Mouse (Mus musculus) liver, adult 2 months (tissue): Measurements from ENCODE around the gene Psmd2.

Source experiments
- CTCF ChIP-seq: fragments of 200-500 bp; IDR thresholded peaks from 2 replicates; pipeline ENCODE4 v1.5.1; 2011; ENCODE audit warnings: low read depth, low read length, control low read depth
- POLR2A ChIP-seq: fragments of 200-500 bp; IDR thresholded peaks from 2 replicates; pipeline ENCODE4 v1.6.1; 2011; ENCODE audit warnings: low read length, control low read depth; ENCODE audit not compliant: insufficient read depth; ENCODE audit errors: extremely low read depth

DNA sequence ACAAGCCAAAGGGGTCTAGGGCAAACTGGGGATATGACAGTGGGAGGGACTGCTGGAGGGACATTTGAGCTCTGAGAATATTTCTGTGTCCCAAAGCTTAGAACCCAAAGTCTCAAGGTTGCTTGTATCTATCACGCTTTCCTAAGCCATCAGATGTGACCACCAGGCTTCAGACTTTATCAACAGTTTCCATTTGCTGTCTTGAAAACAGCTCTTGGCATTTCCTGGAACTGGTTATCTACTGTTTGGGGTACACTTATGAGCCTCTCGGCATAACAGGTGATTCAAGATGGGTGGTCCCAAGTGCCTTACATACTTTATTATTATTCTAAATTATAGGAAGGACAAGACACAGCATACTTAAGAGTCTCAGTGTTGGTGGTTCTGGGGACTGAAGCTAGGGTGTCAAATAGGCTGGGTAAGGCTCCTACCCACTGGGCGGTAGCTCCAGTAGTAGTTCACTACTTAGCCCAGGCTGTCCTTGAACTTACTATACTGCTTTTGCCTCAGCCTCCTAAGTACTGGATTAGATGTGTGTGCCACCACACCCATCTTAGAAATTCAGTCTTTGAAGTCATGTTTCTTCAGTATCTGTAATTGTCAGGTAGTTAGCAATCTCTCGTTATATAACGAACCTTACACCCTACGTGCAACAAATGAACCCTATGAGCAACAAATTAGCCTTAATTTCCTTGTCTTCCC lies 52.4 kb downstream of the Psmd2 start:
- no peak for TF ChIP-seq CTCF
- no peak for TF ChIP-seq POLR2A
